Mouse (Mus musculus): ENCODE measurements at regions not wholly inside any gene's neighbourhood (a gene's known extent, or its start where the extent isn't known, plus 50 kb on each side); places are given as distances from the start of the nearest gene placed in this dataset.

DNA sequence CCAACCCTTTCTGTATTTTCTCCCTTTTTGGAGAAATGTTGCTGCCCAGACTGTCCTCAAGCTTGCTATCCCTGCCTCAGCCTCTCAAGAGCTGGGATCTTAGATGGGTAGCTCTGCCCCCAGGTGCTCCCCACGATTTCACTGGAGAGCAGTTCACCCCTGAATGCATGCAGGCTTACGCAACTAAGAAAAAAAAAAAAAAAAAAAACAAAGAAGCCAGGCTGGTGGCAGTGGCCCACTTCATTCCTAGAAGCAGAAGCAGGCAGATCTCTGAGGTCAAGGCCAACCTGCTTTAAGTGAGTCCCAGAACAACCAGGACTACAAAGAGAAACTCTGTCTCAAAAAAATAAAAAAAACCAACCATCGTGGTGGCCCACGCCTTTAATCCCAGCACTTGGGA lies 51.2 kb upstream of the Fbxo11 start:
- DNase-seq (ENCODE audit: low spot score): no peak

DNA sequence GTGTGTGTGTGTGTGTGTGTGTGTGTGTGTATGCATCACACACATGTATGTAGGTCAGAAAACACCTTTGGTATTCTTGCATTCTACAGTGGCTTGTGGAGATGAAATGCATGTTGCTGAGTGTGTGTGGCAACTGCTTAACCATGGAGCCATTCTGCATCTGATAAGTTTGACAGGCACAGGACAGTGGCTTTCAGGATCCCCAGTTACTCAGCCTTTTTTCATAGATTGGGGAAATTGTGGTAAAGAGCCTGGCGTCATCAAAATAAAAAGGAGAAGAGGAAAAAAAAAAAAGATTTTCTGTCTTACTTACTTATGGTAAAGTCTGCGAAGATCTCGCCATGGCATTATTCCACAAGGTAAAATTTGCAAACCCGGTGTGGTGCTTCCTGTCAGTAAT lies 53.6 kb upstream of the Fbxo11 start:
- DNase-seq (ENCODE audit: low spot score): no peak

DNA sequence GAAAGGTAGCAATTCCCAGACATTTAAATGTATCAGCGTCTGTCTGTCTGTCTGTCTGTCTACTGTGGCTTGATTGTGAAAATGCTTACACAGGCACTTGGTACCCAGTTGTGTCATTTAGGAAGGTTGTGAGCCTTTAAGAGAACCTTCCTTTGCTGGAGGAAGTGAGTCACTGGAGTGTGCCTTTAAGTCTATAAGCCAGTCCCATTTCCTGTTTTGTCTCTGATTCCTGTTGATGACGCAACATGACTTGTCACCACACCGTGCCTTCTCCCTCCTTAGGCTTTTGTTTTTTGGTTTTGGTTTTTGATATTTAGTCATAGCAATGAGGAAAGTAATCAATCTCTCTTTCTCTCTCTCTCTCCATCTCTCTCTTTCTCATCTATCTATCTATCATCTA lies 58.6 kb upstream of the Fbxo11 start:
- no peak for DNase-seq (ENCODE audit: low spot score)

DNA sequence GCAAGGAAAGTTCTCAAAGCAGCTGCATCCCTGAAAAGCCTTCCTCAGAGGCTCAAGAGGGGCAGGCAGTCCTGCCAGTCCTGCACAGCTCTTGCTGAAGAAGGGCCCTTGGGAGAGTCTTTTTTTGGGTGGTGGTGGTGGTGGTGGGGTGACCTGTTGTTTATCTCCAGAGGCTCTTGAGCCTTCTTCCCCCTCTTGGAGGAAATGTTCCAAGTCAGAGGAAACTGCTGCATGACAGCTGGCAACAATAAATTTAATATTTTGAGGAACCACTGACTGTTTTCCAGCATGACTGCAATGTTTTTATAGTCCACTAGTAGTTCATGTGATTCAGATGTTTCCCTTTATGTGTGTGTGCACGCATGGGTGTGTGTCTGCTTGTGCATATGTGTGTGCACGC lies 62.0 kb upstream of the Fbxo11 start:
- no peak for DNase-seq (ENCODE audit: low spot score)

DNA sequence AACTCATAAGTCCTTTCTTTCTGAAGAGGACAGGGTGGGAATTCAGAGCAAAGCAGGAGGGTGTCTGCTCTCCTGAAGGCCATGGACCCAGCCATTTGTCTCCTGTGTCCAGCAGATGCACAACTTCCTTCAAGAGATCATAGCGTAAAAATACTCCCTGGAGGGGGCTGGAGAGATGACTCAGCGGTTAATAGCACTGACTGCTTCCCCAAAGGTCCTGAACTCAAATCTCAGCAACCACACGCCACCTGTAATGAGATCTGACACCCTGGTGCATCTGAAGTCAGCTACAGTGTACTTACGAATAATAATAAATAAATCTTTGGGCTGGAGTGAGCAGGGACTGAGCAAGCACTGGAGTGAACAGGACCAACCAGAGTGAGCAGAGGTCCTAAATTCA lies 66.2 kb upstream of the Fbxo11 start:
- DNase-seq (ENCODE audit: low spot score): no peak

DNA sequence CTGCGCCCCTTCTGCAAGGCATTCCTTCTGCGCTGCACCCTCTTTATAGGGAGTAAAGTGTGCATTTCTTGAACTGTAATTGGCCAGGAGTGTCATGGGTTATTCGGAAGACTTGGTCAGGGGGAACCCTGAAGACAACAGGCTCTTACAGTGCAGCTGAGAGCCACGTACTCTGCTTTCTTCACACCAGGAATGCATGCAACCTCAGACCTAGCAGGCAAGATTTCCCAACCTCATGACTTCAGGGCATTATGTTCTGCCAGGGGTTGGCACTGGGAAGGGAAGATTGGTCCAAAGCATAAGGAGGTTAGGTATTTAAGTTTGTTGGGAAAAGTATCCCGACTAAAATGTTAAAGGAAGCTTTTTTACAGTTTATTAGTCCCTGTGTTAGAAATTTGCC lies 66.9 kb upstream of the Fbxo11 start:
- DNase-seq (ENCODE audit: low spot score): no peak

DNA sequence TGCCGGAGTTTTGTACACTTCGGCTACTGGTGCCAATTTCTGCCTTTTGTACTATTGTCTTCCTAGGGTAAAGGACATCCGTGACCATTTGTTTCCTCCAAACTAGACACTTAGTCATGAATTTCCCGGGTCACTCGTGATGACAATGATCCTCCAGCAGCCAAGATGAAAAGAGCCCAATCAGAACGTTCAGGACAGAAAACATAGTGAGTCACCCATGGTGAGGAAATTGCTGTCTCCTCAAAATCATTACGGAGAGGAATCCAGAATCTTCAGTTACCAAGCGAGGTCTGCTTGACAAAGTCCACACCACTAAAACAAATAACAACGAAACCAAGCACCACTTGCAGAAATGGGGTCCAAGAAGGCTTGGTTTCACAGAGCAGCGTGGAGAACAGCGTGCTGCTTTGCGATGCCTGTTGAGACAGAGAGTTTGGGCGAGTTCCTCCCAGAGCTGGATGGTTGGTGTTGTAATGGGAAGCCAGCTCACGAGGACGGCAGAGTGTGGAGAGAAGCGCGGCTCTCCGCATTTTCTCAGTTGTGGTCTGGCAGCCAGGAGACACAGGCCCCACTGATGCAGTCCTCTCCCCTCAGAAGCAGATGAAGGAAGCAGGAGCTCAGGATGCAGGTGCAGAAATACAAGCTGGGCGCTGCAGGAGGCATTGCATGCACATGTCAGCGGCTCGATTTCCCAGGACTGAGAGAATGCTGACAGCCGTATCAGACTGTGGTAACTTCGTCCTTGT lies 67.7 kb upstream of the Fbxo11 start:
- DNase-seq (ENCODE audit: low spot score): no peak

DNA sequence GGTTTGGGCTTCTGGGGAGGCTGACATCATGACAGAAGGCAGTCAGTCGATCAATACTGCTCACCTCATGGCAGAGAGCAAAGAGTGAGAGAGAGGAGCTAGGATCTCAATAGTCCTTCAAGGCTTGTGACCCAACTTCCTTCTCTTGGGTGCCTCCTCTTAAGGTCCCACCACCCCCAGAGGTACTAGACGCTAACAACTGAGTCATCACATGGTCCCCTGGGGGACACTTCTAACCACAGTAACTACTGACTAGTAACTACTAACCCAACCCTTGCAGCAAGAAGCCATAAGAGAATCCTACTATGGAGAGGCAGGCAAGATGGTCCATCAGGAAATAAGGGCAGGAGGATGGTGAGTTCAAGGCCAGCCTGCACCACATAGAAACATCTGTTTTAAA lies 69.5 kb upstream of the Fbxo11 start:
- no peak for DNase-seq (ENCODE audit: low spot score)

DNA sequence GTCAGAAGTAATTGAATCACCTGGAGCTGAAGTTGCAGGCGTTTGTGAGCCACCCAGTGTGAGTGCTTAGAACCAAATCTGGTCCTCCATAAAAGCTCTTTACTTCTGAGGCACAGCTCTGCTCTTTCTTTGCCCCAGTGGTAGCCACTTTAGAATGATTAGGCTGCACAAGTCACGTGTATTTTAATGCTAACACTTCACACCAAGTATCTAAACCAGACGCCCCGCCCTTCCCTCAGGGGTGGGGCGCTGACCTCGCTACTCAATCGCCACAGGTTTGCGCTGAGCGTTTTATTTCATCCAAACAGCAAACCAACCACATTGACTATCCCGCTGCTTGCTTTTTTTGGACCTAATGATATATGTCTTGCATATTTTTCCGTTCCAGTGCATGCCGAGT lies 76.4 kb upstream of the Fbxo11 start:
- DNase-seq (ENCODE audit: low spot score): no peak

DNA sequence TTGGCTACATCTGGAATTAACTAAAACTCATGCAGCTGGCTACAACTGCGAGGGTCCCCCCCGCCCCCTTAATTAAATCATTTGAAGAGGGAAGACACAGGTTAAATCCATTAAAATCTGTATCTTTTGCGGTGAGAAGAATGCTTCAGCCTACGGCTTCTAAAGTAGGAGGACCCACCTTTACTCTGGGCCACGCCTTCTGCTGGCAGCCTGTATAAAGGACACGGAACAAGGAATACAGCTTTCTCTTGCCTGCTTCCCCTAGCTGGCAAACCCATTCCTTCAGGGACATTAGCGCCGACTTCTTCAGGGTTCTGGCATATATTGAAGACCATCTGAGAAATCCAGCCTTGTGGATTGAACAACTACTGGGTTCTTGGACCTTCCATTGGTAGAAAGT lies 76.9 kb upstream of the Fbxo11 start:
- DNase-seq (ENCODE audit: low spot score): no peak

DNA sequence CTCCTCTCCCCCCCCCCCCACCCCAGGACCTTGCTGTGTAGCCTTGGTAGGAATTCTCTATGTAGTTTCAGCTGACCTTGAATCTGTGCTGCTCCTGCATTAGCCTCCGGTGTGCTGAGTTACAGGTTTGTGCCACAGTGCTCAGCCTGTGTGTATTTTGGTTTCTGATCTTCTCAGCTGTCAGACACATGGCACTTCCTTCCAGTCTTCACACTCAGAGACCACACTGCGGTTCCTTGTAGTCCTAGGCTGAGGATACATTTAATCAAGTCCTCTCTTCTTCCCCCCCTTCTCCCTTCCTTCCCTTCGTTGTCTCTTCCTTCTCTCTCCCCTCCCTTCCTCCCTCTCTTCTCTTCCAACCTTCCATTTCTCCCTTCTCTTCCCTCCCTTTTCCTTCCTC lies 77.7 kb upstream of the Fbxo11 start:
- DNase-seq (ENCODE audit: low spot score): no peak

DNA sequence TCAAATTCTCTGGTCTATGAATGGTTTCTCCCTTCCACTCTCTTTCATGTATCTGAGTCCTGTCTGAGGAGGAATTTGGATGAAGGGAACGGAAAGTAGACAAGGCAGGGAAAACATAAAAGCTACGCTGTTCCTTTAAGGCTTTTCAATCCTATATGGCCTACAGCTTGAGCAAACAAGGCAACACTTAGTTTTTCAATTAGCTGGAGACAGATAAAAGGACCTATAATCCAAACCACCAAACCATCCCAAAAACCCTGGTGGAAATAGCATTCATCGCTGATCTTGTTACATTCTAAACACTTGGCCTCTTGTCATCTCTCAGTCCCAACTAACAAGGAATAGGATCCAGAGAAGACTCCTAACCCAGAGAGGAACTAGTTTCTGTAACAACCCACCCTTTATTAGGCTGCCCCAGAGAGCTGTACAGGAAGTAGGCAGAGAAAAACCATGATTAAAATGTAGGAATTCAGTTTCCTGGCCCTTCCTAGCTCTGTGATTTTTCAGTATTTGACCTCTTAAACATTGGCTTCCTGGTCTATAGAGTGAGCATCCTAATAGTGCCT lies 78.4 kb upstream of the Fbxo11 start:
- DNase-seq (ENCODE audit: low spot score): no peak

DNA sequence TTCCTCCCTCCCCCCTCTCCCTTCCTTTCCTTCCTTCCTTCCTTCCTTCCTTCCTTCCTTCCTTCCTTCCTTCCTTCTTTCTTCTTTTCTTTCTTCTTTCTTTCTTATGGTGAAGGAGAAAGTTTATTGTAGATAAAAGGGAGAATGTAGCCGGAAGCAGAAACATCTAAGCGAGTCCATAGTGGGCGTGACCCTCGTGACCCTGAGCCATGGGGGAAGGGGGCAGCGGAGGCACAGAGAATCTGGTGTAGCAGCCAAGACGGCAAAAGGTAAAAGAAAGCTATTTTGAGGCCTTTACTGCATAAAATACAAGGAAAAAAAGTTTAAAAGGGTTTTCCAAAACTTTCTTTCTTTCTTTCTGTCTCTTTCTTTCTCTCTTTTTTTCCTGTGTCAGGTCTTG lies 93.5 kb upstream of the Fbxo11 start:
- no peak for DNase-seq (ENCODE audit: low spot score)

DNA sequence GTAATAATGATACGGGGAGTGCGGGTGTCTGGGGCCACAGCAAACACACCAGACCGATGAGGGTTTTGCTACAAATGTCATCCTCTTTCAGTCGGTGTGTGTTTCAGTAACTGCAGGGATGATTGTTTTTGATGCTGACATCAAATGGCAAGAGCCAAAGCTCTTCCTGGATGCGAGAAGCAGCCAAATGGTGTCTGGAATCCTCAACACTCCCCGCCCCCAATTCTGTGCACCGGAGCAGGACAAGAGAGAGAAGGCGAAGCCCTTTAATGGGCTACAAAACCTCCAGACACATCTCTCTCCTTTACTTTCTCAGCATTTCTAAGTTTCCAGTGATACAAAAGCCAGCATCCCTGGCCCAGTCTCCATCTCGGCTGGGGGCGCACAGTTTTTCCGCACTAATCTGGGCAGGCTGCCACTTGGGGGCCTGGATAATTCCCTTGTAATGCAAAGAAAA lies 94.1 kb upstream of the Fbxo11 start:
- DNase-seq (ENCODE audit: low spot score): no peak

DNA sequence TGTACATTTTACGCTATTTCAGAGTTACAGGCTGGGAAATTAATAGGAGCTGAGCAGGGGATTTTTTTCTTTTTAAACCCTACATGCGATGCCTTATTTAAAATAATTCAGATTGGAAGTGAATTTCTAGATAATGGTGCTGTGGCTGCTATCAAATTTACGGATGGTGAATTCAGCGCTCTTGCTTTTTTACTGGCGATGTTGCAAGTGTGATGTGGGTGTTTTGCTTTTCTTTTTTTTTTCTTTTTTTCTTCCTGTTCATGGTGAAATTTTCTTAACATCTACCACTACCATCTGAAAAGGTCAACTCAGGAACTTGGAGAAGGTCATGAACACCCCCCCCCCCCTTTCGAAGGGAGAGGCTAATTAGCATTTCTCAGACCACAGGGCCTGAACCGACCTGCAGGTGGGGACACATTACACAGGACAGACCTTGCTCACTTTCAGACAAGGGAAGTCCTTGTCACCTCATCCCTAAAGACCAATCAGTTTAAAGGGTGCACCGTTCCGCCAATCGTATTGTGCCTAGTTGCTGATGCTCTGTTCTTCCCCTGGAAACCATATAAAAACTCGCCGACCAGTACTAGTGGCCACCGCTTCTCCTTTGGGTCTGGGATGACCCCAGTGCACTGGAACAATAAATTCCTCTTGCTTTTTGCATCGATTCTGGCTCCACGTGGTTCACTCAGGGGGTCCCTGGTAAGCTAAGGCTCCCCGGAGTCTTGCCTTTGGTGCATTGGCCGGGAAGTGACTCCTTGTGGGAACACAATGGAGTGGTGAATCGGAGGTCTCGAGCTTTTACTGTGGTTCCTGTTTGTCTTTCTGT lies 95.0 kb upstream of the Fbxo11 start:
- DNase-seq (ENCODE audit: low spot score): no peak

DNA sequence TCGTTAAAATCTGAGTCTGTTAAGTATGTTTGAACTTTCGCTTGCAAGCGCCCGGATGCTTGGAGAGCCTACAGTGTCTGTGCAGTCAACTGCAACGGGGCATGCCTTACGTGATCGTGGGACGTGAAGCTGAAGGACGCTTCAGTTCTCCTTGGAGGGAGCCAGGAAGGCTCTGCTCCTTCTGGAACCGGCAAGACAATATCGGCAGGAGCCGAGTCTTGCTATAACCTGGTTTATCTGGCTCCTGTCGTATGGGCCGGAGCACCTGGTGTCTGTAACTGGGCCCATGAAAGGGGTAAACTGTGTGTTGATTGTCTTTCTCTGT lies 95.5 kb upstream of the Fbxo11 start:
- DNase-seq (ENCODE audit: low spot score): no peak

DNA sequence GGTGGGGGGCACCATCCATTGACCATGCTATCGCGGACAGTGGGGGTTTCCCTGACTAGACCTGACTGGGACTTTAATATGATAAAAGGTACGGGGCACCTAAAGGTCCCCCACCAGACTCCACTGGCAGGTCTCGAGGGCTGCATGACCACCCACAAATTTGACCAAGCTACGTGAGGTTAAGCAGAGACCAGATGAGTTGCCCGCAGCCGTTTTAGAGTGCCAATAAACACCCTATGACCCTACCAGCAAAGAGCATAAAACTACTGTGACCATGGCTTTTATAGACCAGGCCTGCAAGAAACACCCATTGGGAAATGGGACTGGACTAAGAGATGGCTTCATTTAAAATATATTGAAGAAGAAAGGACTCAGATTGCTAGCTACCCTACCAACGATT lies 96.7 kb upstream of the Fbxo11 start:
- no peak for DNase-seq (ENCODE audit: low spot score)

DNA sequence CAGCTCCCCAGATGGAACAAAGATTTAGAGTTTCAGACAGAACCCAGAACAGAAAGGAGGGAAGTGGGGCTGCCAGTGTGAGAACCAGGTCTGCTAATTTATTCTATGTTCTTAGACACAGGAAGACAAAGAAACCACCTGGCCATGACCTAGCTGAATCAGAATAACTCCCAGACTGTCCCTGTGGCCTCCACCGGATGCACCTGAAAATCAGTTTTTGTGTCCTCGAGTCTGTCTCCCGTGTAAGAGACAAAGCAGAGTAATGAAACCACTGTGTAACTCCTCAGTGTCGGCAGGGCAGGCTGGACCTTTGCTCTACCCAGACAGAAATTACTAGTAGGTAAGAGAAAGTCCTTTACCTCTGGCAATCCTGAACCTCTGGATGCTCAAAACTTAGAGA lies 99.7 kb upstream of the Fbxo11 start:
- DNase-seq (ENCODE audit: low spot score): no peak

DNA sequence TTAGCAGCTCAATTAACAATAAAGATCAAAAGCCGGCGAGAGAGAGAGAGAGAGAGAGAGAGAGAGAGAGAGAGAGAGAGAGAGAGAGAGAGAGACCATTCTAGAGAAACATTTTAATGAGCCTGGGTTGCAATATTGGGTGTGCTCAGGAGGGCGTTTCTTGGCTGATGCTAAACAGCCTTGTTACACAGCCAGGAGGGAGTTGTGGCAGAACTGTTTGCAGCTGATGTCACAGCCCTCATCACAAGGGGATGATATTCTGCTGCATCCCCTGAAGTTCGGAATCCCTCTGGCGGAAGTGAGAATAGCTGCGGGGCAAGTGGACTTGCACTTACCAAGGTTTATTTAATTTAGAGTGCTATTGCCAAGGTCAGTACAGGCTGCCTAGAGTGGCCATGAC lies 100.7 kb upstream of the Fbxo11 start:
- no peak for DNase-seq (ENCODE audit: low spot score)

DNA sequence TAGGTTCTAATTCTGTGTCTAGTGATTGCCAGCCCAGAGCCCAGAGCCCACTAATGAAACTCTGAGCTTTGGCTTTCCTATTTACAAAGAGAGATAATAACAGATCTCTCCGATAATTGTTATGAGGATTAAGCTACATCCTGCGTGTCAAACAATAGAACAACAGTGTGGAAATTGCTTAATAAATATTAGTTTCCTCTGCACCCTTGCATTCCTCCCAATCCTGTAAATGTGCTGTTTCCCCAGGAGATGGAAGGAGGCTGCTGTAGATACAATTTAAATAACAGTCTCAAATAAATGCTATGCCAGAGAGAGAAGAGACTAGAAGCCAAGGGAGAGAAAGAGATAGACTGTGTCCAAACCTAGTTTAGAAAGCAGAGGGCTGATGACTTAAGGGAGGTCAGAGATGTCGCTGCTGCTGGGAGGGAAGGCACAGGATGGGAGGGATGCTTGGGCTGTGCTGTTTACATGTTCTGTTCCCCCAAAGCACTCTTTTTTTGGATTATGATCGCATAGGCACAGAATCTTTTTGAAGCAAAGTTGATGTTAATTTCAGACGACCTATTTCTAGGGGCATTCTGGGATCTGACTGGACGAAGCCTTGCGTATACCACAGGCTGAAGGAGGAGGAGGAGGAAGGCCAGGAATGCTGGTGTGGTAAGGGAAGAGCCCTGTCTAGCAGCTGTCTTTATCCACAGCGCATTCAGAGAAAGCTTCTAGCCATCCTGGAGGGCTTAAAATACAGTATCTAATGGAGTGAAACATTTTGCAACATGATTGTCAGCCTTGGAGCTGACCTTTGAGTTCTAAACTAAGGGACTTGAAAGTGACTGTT lies 103.4 kb upstream of the Fbxo11 start:
- no peak for DNase-seq (ENCODE audit: low spot score)

DNA sequence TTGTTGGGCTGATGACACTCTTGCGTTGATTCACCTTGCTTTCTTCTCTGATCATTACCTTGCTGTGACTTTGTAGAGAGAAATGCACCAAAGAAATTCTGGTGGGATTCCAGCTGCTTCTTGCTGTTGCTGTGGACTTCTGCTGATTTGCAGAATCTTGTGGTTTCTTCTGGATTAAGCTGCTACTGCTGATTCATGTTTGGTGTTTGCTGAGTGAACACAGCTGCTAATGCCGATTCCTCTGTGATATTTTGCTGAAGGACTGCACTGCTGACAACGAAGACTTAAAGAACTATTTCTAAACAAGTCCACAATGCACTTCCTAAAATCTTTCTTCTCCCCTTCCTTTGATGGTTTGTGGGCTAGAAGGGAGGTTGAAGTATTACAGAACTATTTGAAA lies 106.5 kb upstream of the Fbxo11 start:
- no peak for DNase-seq (ENCODE audit: low spot score)

DNA sequence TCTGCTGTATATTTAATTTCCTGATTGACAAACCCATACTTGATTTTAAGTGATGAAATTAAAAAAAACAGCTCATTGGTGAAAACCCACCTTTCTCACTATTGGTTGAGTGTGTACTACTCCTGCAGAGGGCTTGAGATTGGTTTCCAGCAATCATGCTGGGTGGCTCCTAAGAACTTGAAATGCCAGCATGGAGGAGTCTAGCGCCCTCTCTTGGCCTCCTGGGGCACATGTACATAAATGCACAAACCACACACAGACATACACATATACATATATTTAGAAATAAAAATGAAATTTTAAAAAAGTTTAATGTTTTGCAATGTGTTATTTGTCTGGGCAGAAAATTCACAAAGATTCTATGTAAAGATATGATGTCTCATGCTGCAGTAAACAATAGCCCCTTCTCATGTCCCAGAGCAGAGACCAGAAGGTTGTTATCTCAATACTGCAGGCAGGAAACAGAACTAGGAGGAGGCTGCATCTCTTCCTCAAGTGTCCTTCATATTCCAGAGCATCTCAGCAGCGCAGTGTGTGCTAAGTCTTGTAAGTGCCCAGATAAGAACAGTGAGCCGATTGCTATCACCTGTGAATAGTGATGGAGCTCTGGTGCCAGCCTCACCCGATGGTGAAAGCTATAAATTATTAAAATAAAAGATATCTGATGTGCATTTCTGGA lies 108.4 kb upstream of the Fbxo11 start:
- DNase-seq (ENCODE audit: low spot score): no peak
